Comparison of ENCODE assay signal across 19 mouse cellular contexts in genomic region chr17:94738173-94738572, GRCm38 (mm10). TPM values are rescaled to one million over a fixed set of nuclear protein-coding genes. Genes with fewer than 3 reads are reported as not detected.
DNase-seq lines count a peak whose midpoint lies in the region; TF ChIP-seq lines count a peak whose summit lies in the region.
"Had no signal": no experiment of that assay in that cellular context is flagged by ENCODE, and none has a peak within 500 bp of the region (broad histone marks: within the 10 kb centered on the region; RNA-seq: fewer than 3 reads in every experiment).

No protein-coding gene starts in this region.

- no peak overlapping the region for H3K27ac ChIP-seq in MEL (ENCODE audit: control insufficient read depth, low read depth, low read length)
- H3K27ac ChIP-seq: embryonic facial prominence, embryonic 10.5 days; embryonic facial prominence, embryonic 12.5 days; forebrain, embryonic 13.5 days; forebrain, embryonic 15.5 days had no signal

- H3K9me3 ChIP-seq in MEL (replicated peaks; ENCODE audit: insufficient read depth, low read length): no peaks in the 10 kb centered on the region
- H3K9me3 ChIP-seq: embryonic facial prominence, embryonic 10.5 days; embryonic facial prominence, embryonic 12.5 days; forebrain, embryonic 13.5 days; forebrain, embryonic 15.5 days; G1E had no signal

- no peaks in the 10 kb centered on the region for H3K79me2 ChIP-seq in MEL (ENCODE audit: control insufficient read depth, insufficient read depth, low read length, poor library complexity)

- H3K4me1 ChIP-seq in MEL (ENCODE audit: control insufficient read depth in 1 of 2, insufficient read depth in 2 of 2, low read length in 2 of 2): peaks cover 0 to 4% of the 10 kb centered on the region in 2 experiments; a peak in 2 of 4 replicates
- H3K4me1 ChIP-seq: embryonic facial prominence, embryonic 10.5 days; embryonic facial prominence, embryonic 12.5 days; forebrain, embryonic 13.5 days; forebrain, embryonic 15.5 days had no signal

- no peak for TF ChIP-seq EP300 in MEL (IDR thresholded peaks at IDR 0.05; ENCODE audit: low read depth in 1 of 2, low read length in 2 of 2)

- TF ChIP-seq RAD21 in MEL (IDR thresholded peaks at IDR 0.05; ENCODE audit: low read depth, low read length): no peak

- TF ChIP-seq CTCF in MEL (IDR thresholded peaks at IDR 0.05 in 2 of 3, conservative IDR thresholded peaks at IDR 0.05 in 1 of 3; ENCODE audit: control insufficient read depth in 1 of 3, insufficient read depth in 1 of 3, low read depth in 2 of 3, low read length in 3 of 3, poor library complexity in 1 of 3, severe bottlenecking in 1 of 3): no peak

- no peak overlapping the region for H3K4me3 ChIP-seq in MEL (ENCODE audit: control insufficient read depth in 1 of 2, insufficient read depth in 1 of 2, low read depth in 2 of 2, low read length in 2 of 2)
- H3K4me3 ChIP-seq: embryonic facial prominence, embryonic 10.5 days; embryonic facial prominence, embryonic 12.5 days; forebrain, embryonic 13.5 days; forebrain, embryonic 15.5 days had no signal

- H3K27me3 ChIP-seq in MEL (ENCODE audit: control insufficient read depth in 1 of 2, insufficient read depth in 2 of 2, low read length in 2 of 2): no peaks in the 10 kb centered on the region
- H3K27me3 ChIP-seq: embryonic facial prominence, embryonic 12.5 days; forebrain, embryonic 13.5 days; forebrain, embryonic 15.5 days had no signal

- DNase-seq in A20 (ENCODE audit: low read depth, low spot score) (peak; percentile 80), MEL (ENCODE audit: low read depth, low spot score) (peak; percentile 44)
- no peak for DNase-seq in natural killer cell, adult 2 months (ENCODE audit: low spot score in 2 of 2)
- no peak for DNase-seq in heart, adult 9 months (ENCODE audit: low spot score in 2 of 2)
- DNase-seq in adrenal gland, adult (ENCODE audit: inconsistent age in 2 of 2, low spot score in 1 of 2): no peak
- DNase-seq: adrenal gland, adult 8-10 months; adrenal gland, postnatal 14 days; adrenal gland, postnatal 36 days; cerebellum, adult 11-12 months; cerebellum, adult 2 months; cerebellum, adult 9-10 months; cerebellum, postnatal 10 days; cerebellum, postnatal 25 days; forebrain, postnatal 0 days had no signal

- peaks cover 3 to 9% of the 10 kb centered on the region in 2 experiments for H3K36me3 ChIP-seq in MEL (ENCODE audit: control insufficient read depth in 1 of 2, insufficient read depth in 2 of 2, low read length in 2 of 2)

- TF ChIP-seq POLR2A in MEL (IDR thresholded peaks at IDR 0.05; ENCODE audit: control insufficient read depth in 1 of 2, insufficient read depth in 1 of 2, low read depth in 1 of 2, low read length in 2 of 2, poor library complexity in 1 of 2): no peak

- H3K9ac ChIP-seq in MEL (ENCODE audit: control insufficient read depth, low read depth, low read length, poor library complexity, severe bottlenecking): no peak overlapping the region
- H3K9ac ChIP-seq: embryonic facial prominence, embryonic 12.5 days; forebrain, embryonic 13.5 days; forebrain, embryonic 15.5 days; forebrain, postnatal 0 days had no signal

TF ChIP-seq in MEL, 35 proteins besides CTCF, POLR2A, EP300 and RAD21:
- TF ChIP-seq JUND (IDR thresholded peaks at IDR 0.05; ENCODE audit: low read depth, low read length) (no peak), MEF2A (IDR thresholded peaks at IDR 0.05; ENCODE audit: extremely low read depth, insufficient replicate concordance, low read depth, low read length, poor library complexity, severe bottlenecking) (peak; percentile 61; the same call in 1 of the 2 replicates)

RNA-seq across cellular contexts. Expression of gene Mettl4, which starts 11.6 kb away (rescaled TPM):
- total RNA-seq in MEL (2012; rRNA removed): 19.6 and 19.9 TPM in 2 replicates
- polyA plus RNA-seq in MEL (2012; ENCODE audit: insufficient read depth in 1 of 2, insufficient read length in 2 of 2, low read depth in 1 of 2, low replicate concordance in 2 of 2, missing spikeins in 1 of 2): 10 to 100 TPM in 1 of 2 experiments, not detected in 1; 13.4 TPM

Comparison
In these comparisons a context has a peak if more than half of its experiments do, and no peak if none do; other contexts are left out.
1. DNase-seq: peak in A20 (single experiment) and MEL (single experiment); none in natural killer cell, adult 2 months (0 of 2), heart, adult 9 months (0 of 2) and adrenal gland, adult (0 of 2).